Mouse (Mus musculus): ENCODE measurements around the gene Gm34653. TPM values are rescaled to one million over a fixed set of nuclear protein-coding genes. Genes with fewer than 3 reads are reported as not detected.
"Not testable (repeated sequence)": the region's sequence is repeated elsewhere in the genome, so short reads cannot be mapped to it uniquely, and the experiment has no call there.

Gene Gm34653
- under 1 TPM in 1 of 2 experiments, not detected in 1; 0.20 TPM for total RNA-seq (2021)

GRCm38 (mm10) chr2:34832766-34833457, at the start of gene Gm34653:
Gene Gm34653 (plus strand): TSS chr2:34833007.
- intact Hi-C loops (cut with DNase I); DNase-seq (ENCODE audit: extremely low spot score in 1 of 2, low spot score in 2 of 2): not testable (repeated sequence)

- intact Hi-C loops (cut with DNase I) = no loop called here
Observed at GRCm38 (mm10) chr2:34783064-34784020, 49.5 kb upstream of the Gm34653 start.

GRCm38 (mm10) chr2:34784085-34784484, 48.7 kb upstream of the Gm34653 start:
- DNase-seq (ENCODE audit: extremely low spot score in 1 of 2, low spot score in 2 of 2) = no peak
- intact Hi-C loops (cut with DNase I) = no loop called here

More at GRCm38 (mm10) chr2:34783064-34784020, 49.5 kb upstream of the Gm34653 start:
- DNase-seq (ENCODE audit: extremely low spot score in 1 of 2, low spot score in 2 of 2) = no peak

GRCm38 (mm10) chr2:34790282-34790681, 42.5 kb upstream of the Gm34653 start:
- no peak for DNase-seq (ENCODE audit: extremely low spot score in 1 of 2, low spot score in 2 of 2)
- intact Hi-C loops (cut with DNase I) = no loop called here

GRCm38 (mm10) chr2:34792543-34792942, 40.3 kb upstream of the Gm34653 start:
- intact Hi-C loops (cut with DNase I); DNase-seq (ENCODE audit: extremely low spot score in 1 of 2, low spot score in 2 of 2): not testable (repeated sequence)

- no peak for DNase-seq (ENCODE audit: extremely low spot score in 1 of 2, low spot score in 2 of 2)
- intact Hi-C loops (cut with DNase I) = no loop called here
Observed at GRCm38 (mm10) chr2:34794511-34794910, 38.3 kb upstream of the Gm34653 start.

GRCm38 (mm10) chr2:34795426-34795825, 37.4 kb upstream of the Gm34653 start:
- intact Hi-C loops (cut with DNase I) = no loop called here
- no peak for DNase-seq (ENCODE audit: extremely low spot score in 1 of 2, low spot score in 2 of 2)

- peak; percentile 36 to 92 for DNase-seq (ENCODE audit: extremely low spot score in 1 of 2, low spot score in 2 of 2)
- intact Hi-C loops (cut with DNase I) = no loop called here
Observed at GRCm38 (mm10) chr2:34799357-34800256, 33.2 kb upstream of the Gm34653 start, which contains the start of gene Rabepk. Gene Rabepk (minus strand): TSS chr2:34799912.

GRCm38 (mm10) chr2:34800371-34800770, 32.4 kb upstream of the Gm34653 start:
- intact Hi-C loops (cut with DNase I) = no loop called here

GRCm38 (mm10) chr2:34801516-34802482, 31.0 kb upstream of the Gm34653 start:
- DNase-seq (ENCODE audit: extremely low spot score in 1 of 2, low spot score in 2 of 2) = peak; percentile 98 to 99
- intact Hi-C loops (cut with DNase I) = no loop called here

More at GRCm38 (mm10) chr2:34800371-34800770, 32.4 kb upstream of the Gm34653 start:
- DNase-seq (ENCODE audit: extremely low spot score in 1 of 2, low spot score in 2 of 2) = no peak

GRCm38 (mm10) chr2:34802565-34803245, 30.1 kb upstream of the Gm34653 start:
- DNase-seq (ENCODE audit: extremely low spot score in 1 of 2, low spot score in 2 of 2) = peak in 1 of 2 experiments; percentile 52
- intact Hi-C loops (cut with DNase I) = not testable (repeated sequence)

- no peak for DNase-seq (ENCODE audit: extremely low spot score in 1 of 2, low spot score in 2 of 2)
- intact Hi-C loops (cut with DNase I) = no loop called here
Observed at GRCm38 (mm10) chr2:34803746-34804145, 29.1 kb upstream of the Gm34653 start.

GRCm38 (mm10) chr2:34804172-34804571, 28.6 kb upstream of the Gm34653 start:
- intact Hi-C loops (cut with DNase I) = no loop called here
- no peak for DNase-seq (ENCODE audit: extremely low spot score in 1 of 2, low spot score in 2 of 2)

- intact Hi-C loops (cut with DNase I) = no loop called here
Observed at GRCm38 (mm10) chr2:34804815-34805214, 28.0 kb upstream of the Gm34653 start.

GRCm38 (mm10) chr2:34805364-34805950, 27.4 kb upstream of the Gm34653 start:
- intact Hi-C loops (cut with DNase I) = no loop called here
- no peak for DNase-seq (ENCODE audit: extremely low spot score in 1 of 2, low spot score in 2 of 2)

More at GRCm38 (mm10) chr2:34804815-34805214, 28.0 kb upstream of the Gm34653 start:
- DNase-seq (ENCODE audit: extremely low spot score in 1 of 2, low spot score in 2 of 2) = no peak

- DNase-seq (ENCODE audit: extremely low spot score in 1 of 2, low spot score in 2 of 2) = no peak
- intact Hi-C loops (cut with DNase I) = no loop called here
Observed at GRCm38 (mm10) chr2:34808057-34808456, 24.8 kb upstream of the Gm34653 start.

- intact Hi-C loops (cut with DNase I) = no loop called here
- DNase-seq (ENCODE audit: extremely low spot score in 1 of 2, low spot score in 2 of 2) = no peak
Observed at GRCm38 (mm10) chr2:34809568-34809967, 23.2 kb upstream of the Gm34653 start.
